Mouse (Mus musculus): ENCODE measurements around the gene Fry.
"Not testable (repeated sequence)": the region's sequence is repeated elsewhere in the genome, so short reads cannot be mapped to it uniquely, and the experiment has no call there.

- TF ChIP-seq ZMIZ1 (IDR thresholded peaks at IDR 0.05; ENCODE audit: low read depth, low read length); NRF1 (IDR thresholded peaks at IDR 0.05; ENCODE audit: insufficient read depth, low read depth, low read length, poor library complexity, severe bottlenecking); CTCF (IDR thresholded peaks at IDR 0.05 in 2 of 3, conservative IDR thresholded peaks at IDR 0.05 in 1 of 3; ENCODE audit: control insufficient read depth in 1 of 3, insufficient read depth in 1 of 3, low read depth in 2 of 3, low read length in 3 of 3, poor library complexity in 1 of 3, severe bottlenecking in 1 of 3): not testable (repeated sequence)
Observed at GRCm38 (mm10) chr5:150491573-150492173, 373.2 kb downstream of the Fry start.
